Mouse (Mus musculus) retina, embryonic 14.5 days (tissue): Measurements from ENCODE around the gene Bicd2.
A peak's percentile ranks its signal among the peaks of the same experiment; 100 is the strongest.

Experiments used
- DNase-seq: peaks from one replicate; pipeline ENCODE4 v3.0.0-alpha.2; 2015; ENCODE audit warnings: low spot score

Bicd2 gene

DNA sequence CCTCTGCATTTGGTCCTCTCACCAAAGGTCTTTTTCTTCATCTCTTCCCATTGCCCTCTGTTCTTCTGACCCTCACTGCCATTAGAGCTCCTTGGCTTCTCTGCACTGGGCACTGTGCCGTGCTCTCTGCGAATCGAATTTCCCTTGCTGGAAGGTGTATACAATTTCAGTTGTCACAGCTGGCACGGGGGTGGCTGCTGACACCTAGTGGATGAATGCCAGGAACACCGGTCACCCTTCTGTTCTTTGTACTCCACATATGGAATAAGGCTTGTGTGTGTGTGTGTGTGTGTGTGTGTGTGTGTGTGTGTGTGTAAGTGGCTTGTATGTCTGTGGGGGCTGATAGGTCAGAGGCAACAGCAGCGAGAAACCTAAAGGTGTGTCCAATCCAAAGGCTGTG lies 58.8 kb downstream of the Bicd2 start:
- DNase-seq = no peak

DNA sequence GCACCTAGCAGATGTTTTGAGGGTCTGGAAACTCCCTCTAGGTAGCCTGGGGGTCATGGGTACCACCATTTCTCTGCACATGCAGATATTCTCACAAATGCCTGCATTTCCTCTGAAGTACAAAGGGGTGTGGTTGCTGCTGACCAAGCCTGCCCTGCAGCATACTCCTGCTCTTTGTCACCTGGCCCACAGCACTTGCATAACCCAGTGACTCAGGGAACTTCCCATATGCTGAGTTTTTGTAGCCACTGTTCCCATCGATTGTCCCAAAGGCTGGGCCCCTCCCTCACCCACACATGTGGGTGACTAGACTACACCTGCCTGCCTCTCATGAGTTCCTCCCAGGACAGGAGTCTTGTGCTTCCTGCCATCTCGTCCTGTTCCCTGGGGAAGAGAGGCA lies 61.2 kb downstream of the Bicd2 start:
- DNase-seq = no peak

- no peak for DNase-seq
Measured at GRCm38 (mm10) chr13:49407795-49408194, 66.4 kb downstream of the Bicd2 start.

- peak; percentile 98 for DNase-seq
Measured at GRCm38 (mm10) chr13:49420754-49421605, 79.6 kb downstream of the Bicd2 start, which contains the start of gene Ippk. Gene Ippk, plus strand, starts transcription at chr13:49421249.

DNA sequence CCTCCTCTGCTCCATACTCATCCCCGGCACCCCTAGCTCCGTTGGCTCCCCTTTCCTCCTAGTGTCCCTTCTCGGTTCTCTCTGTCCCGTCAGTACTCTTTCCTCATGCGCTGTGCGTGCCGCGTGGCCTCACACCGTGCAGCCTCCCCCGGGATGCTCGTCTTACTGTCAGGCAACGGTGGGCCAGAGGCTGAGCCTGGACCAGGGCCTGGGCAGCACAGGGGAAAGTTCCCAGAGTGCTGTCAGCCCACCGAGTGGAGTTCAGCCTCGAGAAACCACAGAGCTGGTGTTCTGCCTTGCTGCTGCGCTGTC lies 80.2 kb downstream of the Bicd2 start:
- no peak for DNase-seq

- DNase-seq = no peak
Measured at GRCm38 (mm10) chr13:49421959-49422358, 80.6 kb downstream of the Bicd2 start.

- DNase-seq = no peak
Measured at GRCm38 (mm10) chr13:49426736-49427135, 85.4 kb downstream of the Bicd2 start.

DNA sequence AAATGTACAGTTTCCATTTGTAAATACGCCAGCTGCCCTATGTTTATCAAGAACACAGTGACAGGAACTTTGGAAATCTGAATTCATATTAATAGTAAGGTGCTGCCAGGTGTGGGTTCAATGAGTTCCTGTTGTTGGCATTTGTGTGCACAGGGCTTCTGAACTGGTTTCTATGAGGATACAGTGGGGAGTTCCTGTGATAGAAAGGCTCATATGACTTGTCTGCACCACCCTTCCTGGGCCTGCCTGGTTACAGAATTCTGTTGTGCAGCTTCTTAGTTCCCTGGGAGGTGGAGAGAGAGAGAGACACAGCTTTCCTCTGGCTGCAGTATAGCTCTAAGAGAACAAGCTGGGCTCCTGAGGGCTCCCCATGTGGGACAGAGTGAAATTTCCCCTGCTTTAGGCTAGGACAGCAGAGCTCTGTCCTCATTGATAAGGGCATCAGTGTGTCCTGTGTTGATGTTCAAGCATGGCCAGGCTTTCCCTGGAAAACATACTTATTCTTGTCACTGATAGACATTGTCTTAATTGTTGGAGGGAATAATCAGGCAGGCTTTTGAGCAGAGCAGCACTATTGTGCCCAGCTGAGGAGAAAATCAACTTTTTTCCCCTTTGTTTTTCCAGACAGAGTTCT lies 86.8 kb downstream of the Bicd2 start:
- DNase-seq = no peak

- DNase-seq = no peak
Measured at GRCm38 (mm10) chr13:49430529-49430928, 89.1 kb downstream of the Bicd2 start.

GRCm38 (mm10) chr13:49433268-49434029 lies 92.1 kb downstream of the Bicd2 start:
- no peak for DNase-seq

DNA sequence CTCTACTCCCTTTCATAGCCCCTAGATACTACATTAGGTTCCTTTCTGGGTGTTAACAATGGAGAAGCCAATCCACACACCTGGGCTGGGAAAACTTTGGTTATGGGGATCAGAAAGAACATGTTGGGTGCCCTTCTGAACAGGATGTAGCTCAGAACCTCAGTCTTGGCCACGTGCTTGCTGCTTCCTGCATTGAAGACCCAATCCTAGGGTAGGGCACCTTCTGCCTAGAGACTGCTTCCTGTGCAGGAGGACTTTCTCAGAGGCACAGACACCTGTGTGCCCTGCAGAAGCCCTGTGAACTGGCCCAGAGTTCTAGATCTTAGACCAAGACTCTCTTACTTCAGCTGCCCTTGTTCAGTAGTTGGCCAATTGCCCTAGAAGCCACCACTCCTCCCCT lies 94.4 kb downstream of the Bicd2 start:
- DNase-seq = no peak

- no peak for DNase-seq
Measured at GRCm38 (mm10) chr13:49436170-49436569, 94.8 kb downstream of the Bicd2 start.
